32 mouse cellular contexts compared by ENCODE assay signal in the genomic region with DNA sequence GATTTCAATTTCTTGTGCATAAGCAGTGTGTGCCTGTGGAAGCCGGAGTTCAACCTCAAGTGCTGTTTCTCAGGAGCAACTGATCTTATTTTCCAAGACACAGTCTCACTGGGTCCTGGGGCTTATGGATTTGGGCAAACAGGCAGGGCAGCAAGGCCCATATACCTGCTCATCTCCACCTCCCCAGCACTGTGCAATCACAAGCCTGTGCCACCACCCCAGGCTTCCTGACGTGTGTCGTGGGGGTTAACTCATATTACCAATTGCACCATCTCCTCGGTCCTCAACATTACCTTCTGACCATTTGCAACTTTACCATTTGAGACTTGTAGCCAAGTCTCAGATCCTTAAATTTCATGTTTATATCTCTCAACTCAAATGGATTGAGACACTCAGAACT.
"Had no signal": no experiment of that assay in that cellular context is flagged by ENCODE, and none has a peak within 500 bp of the region (broad histone marks: within the 10 kb centered on the region; RNA-seq: fewer than 3 reads in every experiment).

No protein-coding gene starts in this region.

- ATAC-seq: liver, embryonic 12.5 days; liver, postnatal 0 days; lung, postnatal 0 days; midbrain, embryonic 13.5 days; midbrain, embryonic 15.5 days; midbrain, embryonic 16.5 days had no signal

- H3K4me3 ChIP-seq: left cerebral cortex, adult 2 months; limb, embryonic 10.5 days; limb, embryonic 12.5 days; limb, embryonic 13.5 days; limb, embryonic 15.5 days; liver, embryonic 12.5 days; liver, embryonic 13.5 days; liver, embryonic 15.5 days; lung, embryonic 15.5 days; megakaryocyte, embryonic 14.5 days; midbrain, embryonic 10.5 days; midbrain, embryonic 12.5 days; midbrain, embryonic 13.5 days; midbrain, embryonic 15.5 days; myocyte; neural tube, embryonic 12.5 days had no signal

- H3K9ac ChIP-seq: limb, embryonic 12.5 days; limb, embryonic 13.5 days; limb, embryonic 15.5 days; liver, embryonic 12.5 days; liver, embryonic 13.5 days; liver, embryonic 14.5 days; liver, embryonic 15.5 days; liver, postnatal 0 days; lung, embryonic 14.5 days; lung, embryonic 15.5 days; midbrain, embryonic 12.5 days; midbrain, embryonic 13.5 days; midbrain, embryonic 15.5 days; neural tube, embryonic 12.5 days had no signal

- H3K9me3 ChIP-seq: limb, embryonic 10.5 days; limb, embryonic 15.5 days; liver, embryonic 12.5 days; liver, embryonic 13.5 days; liver, embryonic 15.5 days; lung, embryonic 15.5 days; midbrain, embryonic 12.5 days; midbrain, embryonic 13.5 days; midbrain, embryonic 15.5 days; neural tube, embryonic 12.5 days had no signal

- DNase-seq: left cerebral cortex, postnatal 4 days; liver; liver, embryonic 13.5 days; liver, postnatal 0 days; lung, adult 18-20 months; lung, adult 2 months; lung, embryonic 14.5 days; lung, postnatal 10 days; lung, postnatal 14 days; lung, postnatal 36 days; lung, postnatal 4 days; midbrain, embryonic 14.5 days had no signal

- H3K27me3 ChIP-seq: limb, embryonic 12.5 days; limb, embryonic 13.5 days; limb, embryonic 15.5 days; liver, embryonic 12.5 days; liver, embryonic 13.5 days; liver, embryonic 15.5 days; lung, embryonic 15.5 days; megakaryocyte, embryonic 14.5 days; midbrain, embryonic 12.5 days; midbrain, embryonic 13.5 days; midbrain, embryonic 15.5 days; neural tube, embryonic 12.5 days had no signal

- H3K4me1 ChIP-seq: neural tube, embryonic 12.5 days had no signal

- H3K36me3 ChIP-seq: limb, embryonic 10.5 days; limb, embryonic 12.5 days; limb, embryonic 13.5 days; limb, embryonic 15.5 days; liver, embryonic 12.5 days; liver, embryonic 13.5 days; liver, embryonic 15.5 days; lung, embryonic 15.5 days; midbrain, embryonic 10.5 days; midbrain, embryonic 12.5 days; midbrain, embryonic 13.5 days; midbrain, embryonic 15.5 days; neural tube, embryonic 12.5 days had no signal

- H3K27ac ChIP-seq: left cerebral cortex, adult 2 months; limb, embryonic 10.5 days; limb, embryonic 12.5 days; limb, embryonic 13.5 days; limb, embryonic 15.5 days; liver, embryonic 12.5 days; liver, embryonic 13.5 days; liver, embryonic 14.5 days; liver, embryonic 15.5 days; lung, embryonic 15.5 days; macrophage; midbrain, embryonic 10.5 days; midbrain, embryonic 12.5 days; midbrain, embryonic 13.5 days; midbrain, embryonic 15.5 days; neural tube, embryonic 12.5 days had no signal

- H3K4me2 ChIP-seq: limb, embryonic 12.5 days; limb, embryonic 13.5 days; limb, embryonic 15.5 days; liver, embryonic 11.5 days; liver, embryonic 12.5 days; liver, embryonic 13.5 days; liver, embryonic 15.5 days; lung, embryonic 14.5 days; lung, embryonic 15.5 days; midbrain, embryonic 12.5 days; midbrain, embryonic 13.5 days; midbrain, embryonic 15.5 days; neural tube, embryonic 12.5 days had no signal
